Mouse (Mus musculus) gastrocnemius, postnatal 14 days (tissue): ENCODE data around the gene Tnr. TPM values are rescaled to one million over a fixed set of nuclear protein-coding genes. Genes with fewer than 3 reads are reported as not detected.

Experiments
- DNase-seq: peaks from one replicate; pipeline ENCODE4 v3.0.0; 2021; ENCODE audit warnings: mixed read lengths
- intact Hi-C: fragments of 180-260 bp; cut with DNase I; formaldehyde crosslinking; loops from one replicate; pipeline ENCODE4 v1.15.1; 2025; ENCODE audit warnings: low total_unique reads
- total RNA-seq, 2 experiments: library from RNA; stranded (reverse); gene quantifications; 2 replicates each; pipeline ENCODE4 v1.2.3; 2021

The Tnr gene
- total RNA-seq, 2 experiments from 2014 or later, result 0.04 TPM; not detected in 1

- intact Hi-C loops, result no loop called here
Observed at GRCm38 (mm10) chr1:159828531-159828930, 305.0 kb downstream of the Tnr start.

GRCm38 (mm10) chr1:159833165-159833564, 309.6 kb downstream of the Tnr start:
- intact Hi-C loops, result no loop called here
- DNase-seq, result no peak

More at GRCm38 (mm10) chr1:159828531-159828930, 305.0 kb downstream of the Tnr start:
- DNase-seq, result no peak

GRCm38 (mm10) chr1:159833646-159834338, 310.2 kb downstream of the Tnr start:
- no peak for DNase-seq
- intact Hi-C loops, result no loop called here

- intact Hi-C loops, result no loop called here
- no peak for DNase-seq
Observed at GRCm38 (mm10) chr1:159835126-159835525, 311.6 kb downstream of the Tnr start.

GRCm38 (mm10) chr1:159840337-159840736, 316.8 kb downstream of the Tnr start:
- DNase-seq, result no peak
- intact Hi-C loops, result no loop called here

GRCm38 (mm10) chr1:159842876-159843275, 319.3 kb downstream of the Tnr start:
- no peak for DNase-seq
- intact Hi-C loops, result no loop called here

- DNase-seq, result no peak
- intact Hi-C loops, result no loop called here
Observed at GRCm38 (mm10) chr1:159852088-159852487, 328.5 kb downstream of the Tnr start.

- DNase-seq, result no peak
- intact Hi-C loops, result no loop called here
Observed at GRCm38 (mm10) chr1:159854261-159854660, 330.7 kb downstream of the Tnr start.

GRCm38 (mm10) chr1:159861782-159862474, 338.4 kb downstream of the Tnr start:
- DNase-seq, result no peak
- intact Hi-C loops, result no loop called here

- DNase-seq, result no peak
- intact Hi-C loops, result no loop called here
Observed at GRCm38 (mm10) chr1:159865696-159866095, 342.1 kb downstream of the Tnr start.

- intact Hi-C loops, result no loop called here
- no peak for DNase-seq
Observed at GRCm38 (mm10) chr1:159869619-159870441, 346.3 kb downstream of the Tnr start.

- DNase-seq, result no peak
- intact Hi-C loops, result no loop called here
Observed at GRCm38 (mm10) chr1:159872866-159873265, 349.3 kb downstream of the Tnr start.

- no peak for DNase-seq
- intact Hi-C loops, result no loop called here
Observed at GRCm38 (mm10) chr1:159878681-159879080, 355.1 kb downstream of the Tnr start.

- intact Hi-C loops, result no loop called here
- no peak for DNase-seq
Observed at GRCm38 (mm10) chr1:159879866-159880265, 356.3 kb downstream of the Tnr start.

GRCm38 (mm10) chr1:159885476-159885875, 361.9 kb downstream of the Tnr start:
- DNase-seq, result no peak
- intact Hi-C loops, result no loop called here

GRCm38 (mm10) chr1:159888611-159889010, 365.0 kb downstream of the Tnr start:
- intact Hi-C loops, result no loop called here
- DNase-seq, result no peak

GRCm38 (mm10) chr1:159889012-159889765, 365.6 kb downstream of the Tnr start:
- intact Hi-C loops, result no loop called here
- DNase-seq, result no peak

GRCm38 (mm10) chr1:159890524-159890923, 367.0 kb downstream of the Tnr start:
- no peak for DNase-seq
- intact Hi-C loops, result no loop called here

GRCm38 (mm10) chr1:159895094-159895493, 371.5 kb downstream of the Tnr start:
- DNase-seq, result no peak
- intact Hi-C loops, result no loop called here

GRCm38 (mm10) chr1:159899991-159900390, 376.4 kb downstream of the Tnr start:
- DNase-seq, result no peak
- intact Hi-C loops, result no loop called here
